ENCODE assay signal across 23 mouse cellular contexts in genomic region chr7:137262330-137262729, GRCm38 (mm10). TPM values are rescaled to one million over a fixed set of nuclear protein-coding genes. Genes with fewer than 3 reads are reported as not detected.
DNase-seq lines count a peak whose midpoint lies in the region; ATAC-seq lines count a peak whose summit lies in the region.
"Had no signal": no experiment of that assay in that cellular context is flagged by ENCODE, and none has a peak within 500 bp of the region (broad histone marks: within the 10 kb centered on the region; RNA-seq: fewer than 3 reads in every experiment).

No protein-coding gene starts in this region.

- H3K4me3 ChIP-seq in heart, embryonic 11.5 days (ENCODE audit: low read depth, low read length): no peak overlapping the region
- H3K4me3 ChIP-seq in hindbrain, embryonic 15.5 days: no peak overlapping the region
- no peak overlapping the region for H3K4me3 ChIP-seq in hindbrain, embryonic 14.5 days (replicated peaks; ENCODE audit: low read length)
- H3K4me3 ChIP-seq in midbrain, embryonic 11.5 days (ENCODE audit: low read depth, low read length): no peak overlapping the region
- no peak overlapping the region for H3K4me3 ChIP-seq in midbrain, embryonic 16.5 days (ENCODE audit: low read depth, low read length)
- H3K4me3 ChIP-seq: embryonic facial prominence, embryonic 10.5 days; embryonic facial prominence, embryonic 12.5 days; forebrain, embryonic 13.5 days; forebrain, embryonic 15.5 days had no signal

- no peak overlapping the region for H3K4me2 ChIP-seq in heart, embryonic 11.5 days
- no peak overlapping the region for H3K4me2 ChIP-seq in hindbrain, embryonic 15.5 days
- H3K4me2 ChIP-seq in hindbrain, embryonic 14.5 days (replicated peaks): no peak overlapping the region
- H3K4me2 ChIP-seq in midbrain, embryonic 11.5 days: no peak overlapping the region
- H3K4me2 ChIP-seq in midbrain, embryonic 16.5 days (ENCODE audit: low read length): no peak overlapping the region
- H3K4me2 ChIP-seq: embryonic facial prominence, embryonic 12.5 days; forebrain, embryonic 13.5 days; forebrain, embryonic 15.5 days had no signal

- ATAC-seq in heart, embryonic 11.5 days (replicated peaks; ENCODE audit: insufficient number of reproducible peaks, low FRiP score, low TSS enrichment): no peak
- ATAC-seq in hindbrain, embryonic 15.5 days (ENCODE audit: low FRiP score, low read depth): no peak
- no peak for ATAC-seq in hindbrain, embryonic 14.5 days (ENCODE audit: low FRiP score)
- 0 out of 2 replicates have a peak, but pooled peaks have one; percentile 22 for ATAC-seq in midbrain, embryonic 11.5 days (ENCODE audit: low FRiP score)
- ATAC-seq in midbrain, embryonic 16.5 days: no peak
- ATAC-seq: activated CD4-positive, CD25-positive, alpha-beta regulatory T cell, adult 4 months; CD4-positive, CD25-positive, alpha-beta regulatory T cell, adult 4 months; forebrain, embryonic 13.5 days; forebrain, embryonic 15.5 days; Patski had no signal

- peak; percentile 88 for DNase-seq in heart, adult 11 months
- DNase-seq in hindbrain, embryonic 14.5 days (ENCODE audit: low spot score): no peak
- no peak for DNase-seq in midbrain, embryonic 11.5 days (ENCODE audit: low spot score, missing footprints)
- DNase-seq: adrenal gland, adult 8-10 months; adrenal gland, postnatal 14 days; adrenal gland, postnatal 36 days; B cell, adult 2 months; cerebellum, adult 11-12 months; cerebellum, adult 2 months; cerebellum, adult 9-10 months; cerebellum, postnatal 10 days; cerebellum, postnatal 25 days had no signal

- 0 out of 2 replicates have a peak, but pooled peaks cover 7% of the 10 kb centered on the region for H3K4me1 ChIP-seq in heart, embryonic 11.5 days (ENCODE audit: control insufficient read depth, insufficient read depth, low read length)
- H3K4me1 ChIP-seq in hindbrain, embryonic 15.5 days (replicated peaks): peaks cover 66% of the 10 kb centered on the region
- H3K4me1 ChIP-seq in hindbrain, embryonic 14.5 days (replicated peaks; ENCODE audit: control insufficient read depth, insufficient read depth, low read length): peaks cover 55% of the 10 kb centered on the region
- peaks cover 5% of the 10 kb centered on the region; the same call in 1 of the 2 replicates for H3K4me1 ChIP-seq in midbrain, embryonic 11.5 days (ENCODE audit: control insufficient read depth, insufficient read depth, low read length)
- peaks cover 21% of the 10 kb centered on the region for H3K4me1 ChIP-seq in midbrain, embryonic 16.5 days (ENCODE audit: control insufficient read depth, insufficient read depth, low read length)

- H3K27me3 ChIP-seq in heart, embryonic 11.5 days (ENCODE audit: control insufficient read depth, insufficient read depth, low read length): peaks cover 8% of the 10 kb centered on the region; the same call in 1 of the 2 replicates
- H3K27me3 ChIP-seq in hindbrain, embryonic 15.5 days: no peaks in the 10 kb centered on the region
- H3K27me3 ChIP-seq in hindbrain, embryonic 14.5 days (ENCODE audit: control insufficient read depth, insufficient read depth, low read length): no peaks in the 10 kb centered on the region
- H3K27me3 ChIP-seq in midbrain, embryonic 11.5 days (ENCODE audit: control insufficient read depth, insufficient read depth, low read length): no peaks in the 10 kb centered on the region
- H3K27me3 ChIP-seq in midbrain, embryonic 16.5 days (ENCODE audit: control insufficient read depth, insufficient read depth, low read depth, low read length): no peaks in the 10 kb centered on the region
- H3K27me3 ChIP-seq: embryonic facial prominence, embryonic 12.5 days had no signal

- H3K27ac ChIP-seq in heart, embryonic 11.5 days (ENCODE audit: low read depth, low read length): no peak overlapping the region
- H3K27ac ChIP-seq in hindbrain, embryonic 15.5 days (replicated peaks): 0 out of 2 replicates have a peak overlapping the region, but pooled peaks have one; percentile 46
- no peak overlapping the region for H3K27ac ChIP-seq in hindbrain, embryonic 14.5 days
- H3K27ac ChIP-seq in midbrain, embryonic 11.5 days (ENCODE audit: low read depth, low read length): no peak overlapping the region
- H3K27ac ChIP-seq in midbrain, embryonic 16.5 days (ENCODE audit: low read length): no peak overlapping the region
- H3K27ac ChIP-seq: embryonic facial prominence, embryonic 10.5 days; embryonic facial prominence, embryonic 12.5 days; forebrain, embryonic 13.5 days; forebrain, embryonic 15.5 days had no signal

- no peaks in the 10 kb centered on the region for H3K9me3 ChIP-seq in heart, embryonic 11.5 days (replicated peaks; ENCODE audit: control insufficient read depth, low read length)
- no peaks in the 10 kb centered on the region for H3K9me3 ChIP-seq in hindbrain, embryonic 15.5 days
- H3K9me3 ChIP-seq in hindbrain, embryonic 14.5 days (ENCODE audit: control insufficient read depth, low read length): no peaks in the 10 kb centered on the region
- H3K9me3 ChIP-seq in midbrain, embryonic 11.5 days (ENCODE audit: control insufficient read depth, low read length): no peaks in the 10 kb centered on the region
- H3K9me3 ChIP-seq in midbrain, embryonic 16.5 days (replicated peaks; ENCODE audit: control insufficient read depth, low read length, poor library complexity, severe bottlenecking): no peaks in the 10 kb centered on the region
- H3K9me3 ChIP-seq: embryonic facial prominence, embryonic 10.5 days; embryonic facial prominence, embryonic 12.5 days; forebrain, embryonic 13.5 days; forebrain, embryonic 15.5 days had no signal

- 87% methylated on average over 8 of the region's 8 CpGs for WGBS in heart, embryonic 11.5 days (ENCODE audit: insufficient replicate concordance)
- WGBS in hindbrain, embryonic 15.5 days: 65% methylated on average over 8 of the region's 8 CpGs
- 75% methylated on average over 8 of the region's 8 CpGs for WGBS in hindbrain, embryonic 14.5 days
- 91% methylated on average over 8 of the region's 8 CpGs for WGBS in midbrain, embryonic 11.5 days
- 81% methylated on average over 8 of the region's 8 CpGs for WGBS in midbrain, embryonic 16.5 days

- H3K36me3 ChIP-seq in heart, embryonic 11.5 days (ENCODE audit: control insufficient read depth, insufficient read depth, low read length): no peaks in the 10 kb centered on the region
- no peaks in the 10 kb centered on the region for H3K36me3 ChIP-seq in hindbrain, embryonic 15.5 days
- no peaks in the 10 kb centered on the region for H3K36me3 ChIP-seq in hindbrain, embryonic 14.5 days (replicated peaks; ENCODE audit: control insufficient read depth, insufficient read depth)
- no peaks in the 10 kb centered on the region for H3K36me3 ChIP-seq in midbrain, embryonic 11.5 days (ENCODE audit: control insufficient read depth, insufficient read depth, low read length)
- H3K36me3 ChIP-seq in midbrain, embryonic 16.5 days (ENCODE audit: control insufficient read depth, insufficient read depth, low read length): no peaks in the 10 kb centered on the region
- H3K36me3 ChIP-seq: embryonic facial prominence, embryonic 12.5 days; forebrain, embryonic 15.5 days; G1E had no signal

- no peak overlapping the region for H3K9ac ChIP-seq in heart, embryonic 11.5 days (ENCODE audit: low read depth, low read length)
- no peak overlapping the region for H3K9ac ChIP-seq in hindbrain, embryonic 15.5 days
- no peak overlapping the region for H3K9ac ChIP-seq in hindbrain, embryonic 14.5 days
- H3K9ac ChIP-seq in midbrain, embryonic 11.5 days (ENCODE audit: low read length): no peak overlapping the region
- H3K9ac ChIP-seq in midbrain, embryonic 16.5 days (ENCODE audit: low read depth, low read length): no peak overlapping the region
- H3K9ac ChIP-seq: embryonic facial prominence, embryonic 12.5 days; forebrain, embryonic 13.5 days; forebrain, embryonic 15.5 days had no signal

RNA-seq across cellular contexts. Expression of gene Ebf3, which starts 51.9 kb away (rescaled TPM):
- 0.90 and 1.6 TPM in 2 replicates for polyA plus RNA-seq in heart, embryonic 11.5 days (2014; fragmentation: Nextera tagmentation; extraction: Ambion mirVana)
- polyA plus RNA-seq in hindbrain, embryonic 15.5 days (2015; fragmentation: Nextera tagmentation; extraction: Ambion mirVana): 18.0 and 18.5 TPM in 2 replicates
- 26.9 and 32.8 TPM in 2 replicates for polyA plus RNA-seq in hindbrain, embryonic 14.5 days (2014; fragmentation: Nextera tagmentation; extraction: Ambion mirVana)
- 11.2 and 12.7 TPM in 2 replicates for polyA plus RNA-seq in midbrain, embryonic 11.5 days (2014; fragmentation: Nextera tagmentation; extraction: Ambion mirVana)
- 8.8 and 9.0 TPM in 2 replicates for polyA plus RNA-seq in midbrain, embryonic 16.5 days (2015; fragmentation: Nextera tagmentation; extraction: Ambion mirVana)
- polyA plus RNA-seq: activated CD4-positive, CD25-positive, alpha-beta regulatory T cell, adult 4 months; CD4-positive, CD25-positive, alpha-beta regulatory T cell, adult 4 months; G1E had no signal
